Mouse (Mus musculus): ENCODE results near the gene Commd6. TPM values are rescaled to one million over a fixed set of nuclear protein-coding genes. Genes with fewer than 3 reads are reported as not detected.
A peak's percentile ranks its signal among the peaks of the same experiment; 100 is the strongest.

Gene Commd6
- polyA plus RNA-seq, 1 experiment: 38.7 TPM

DNA sequence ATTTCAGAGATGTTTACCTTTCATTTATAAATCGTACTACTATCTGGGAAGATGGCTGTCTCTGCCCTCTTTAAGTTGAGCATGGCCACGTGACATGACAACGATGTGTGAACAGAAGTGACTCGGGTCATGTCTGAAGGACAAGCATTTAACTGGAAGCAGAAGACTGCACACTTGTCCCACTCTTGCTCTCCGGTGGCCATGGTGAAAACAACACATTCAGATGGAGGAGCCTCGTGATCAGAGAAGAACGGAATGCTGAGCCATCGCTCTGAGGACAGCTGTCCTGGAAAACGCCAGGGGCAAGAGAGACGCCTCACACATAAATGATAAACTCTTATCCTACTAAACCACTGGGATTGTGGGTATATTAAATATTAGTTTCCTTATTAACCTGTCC, 29.8 kb downstream of the Commd6 start:
- H3K27me3 ChIP-seq (ENCODE audit: control insufficient read depth, insufficient read depth, insufficient read length): no peaks in the 10 kb centered on the region
- no peak overlapping the region for H3K4me3 ChIP-seq (ENCODE audit: insufficient read depth, poor library complexity, severe bottlenecking)
- H3K79me2 ChIP-seq (ENCODE audit: control insufficient read depth, insufficient read depth): peaks cover 6% of the 10 kb centered on the region
- H3K79me3 ChIP-seq (ENCODE audit: low read depth): no peaks in the 10 kb centered on the region
- no peak overlapping the region for H3ac ChIP-seq (ENCODE audit: control insufficient read depth, insufficient read length, low read depth)
- H3K36me3 ChIP-seq (ENCODE audit: control insufficient read depth, insufficient read depth): no peaks in the 10 kb centered on the region
- TF ChIP-seq FOSL1 (IDR thresholded peaks at IDR 0.05; ENCODE audit: insufficient read depth, low read length, poor library complexity, severe bottlenecking) (no peak), MYOD1 (IDR thresholded peaks at IDR 0.05; ENCODE audit: control insufficient read depth, insufficient read length, low read depth) (no peak), USF1 (IDR thresholded peaks at IDR 0.05; ENCODE audit: low read depth) (no peak), CTCF (IDR thresholded peaks at IDR 0.05; ENCODE audit: control insufficient read depth, insufficient read depth, insufficient read length) (no peak), MYOG (IDR thresholded peaks at IDR 0.05; ENCODE audit: control insufficient read depth, extremely low read depth, insufficient read length) (no peak), MAX (IDR thresholded peaks at IDR 0.05) (no peak), CEBPB (IDR thresholded peaks at IDR 0.05; ENCODE audit: low read depth) (no peak)

DNA sequence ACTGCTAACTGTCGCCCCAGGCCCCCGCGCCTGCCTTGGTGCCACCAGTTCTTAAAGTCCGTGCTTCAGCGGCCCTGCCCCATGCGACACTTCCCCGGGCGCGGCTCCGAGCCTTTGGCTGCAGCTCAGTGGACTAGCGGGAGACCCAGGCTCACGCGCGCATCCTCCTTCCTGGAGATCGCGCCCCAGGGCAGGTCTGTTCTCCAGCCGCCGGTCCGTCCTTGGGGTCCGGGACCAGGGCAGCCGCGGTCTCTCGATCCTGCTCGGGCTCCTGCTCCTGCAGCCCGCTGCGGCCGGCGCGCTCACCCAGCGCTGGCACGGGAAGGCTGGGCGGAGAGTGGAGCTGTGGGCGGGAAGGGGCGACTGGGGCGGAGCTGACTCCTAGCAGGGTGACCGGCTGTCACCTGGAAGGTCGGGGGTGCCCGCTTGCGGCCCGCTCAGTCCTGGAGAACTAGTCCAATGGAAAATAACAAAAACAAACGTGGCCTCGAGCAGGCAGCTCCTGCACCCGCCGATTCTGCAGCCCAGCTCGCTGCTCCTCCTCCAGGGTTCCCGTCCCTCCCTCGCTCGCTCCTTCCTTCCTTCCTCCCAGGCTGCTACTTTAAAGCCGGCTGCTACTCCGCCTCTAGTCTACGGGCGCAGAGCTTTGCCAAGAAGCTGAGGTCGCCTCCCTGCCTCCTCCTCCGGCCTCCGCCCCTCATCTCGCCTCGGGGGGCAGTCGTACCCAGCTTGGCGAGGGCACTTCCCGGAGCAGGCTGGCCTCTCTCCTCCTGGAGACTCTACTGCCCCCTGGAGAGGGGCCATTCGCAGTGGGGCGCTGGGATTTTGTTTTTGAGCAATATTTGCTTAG, 31.7 kb downstream of the Commd6 start, which contains the start of gene Tbc1d4:
Gene Tbc1d4, minus strand, starts transcription at position 673 of the 850 bp plus-strand sequence.
- peaks cover 6% of the 10 kb centered on the region for H3K79me2 ChIP-seq (ENCODE audit: control insufficient read depth, insufficient read depth)
- TF ChIP-seq CTCF (IDR thresholded peaks at IDR 0.05; ENCODE audit: control insufficient read depth, insufficient read depth, insufficient read length) (peak; percentile 84), FOSL1 (IDR thresholded peaks at IDR 0.05; ENCODE audit: insufficient read depth, low read length, poor library complexity, severe bottlenecking) (no peak)
- no peaks in the 10 kb centered on the region for H3K36me3 ChIP-seq (ENCODE audit: control insufficient read depth, insufficient read depth)
- no peaks in the 10 kb centered on the region for H3K27me3 ChIP-seq (ENCODE audit: control insufficient read depth, insufficient read depth, insufficient read length)
- peak within 1 kb of the TSS; percentile 51 for H3K4me3 ChIP-seq (ENCODE audit: insufficient read depth, poor library complexity, severe bottlenecking)
- peak within 1 kb of the TSS; percentile 69 for H3ac ChIP-seq (ENCODE audit: control insufficient read depth, insufficient read length, low read depth)
- no peaks in the 10 kb centered on the region for H3K79me3 ChIP-seq (ENCODE audit: low read depth)

DNA sequence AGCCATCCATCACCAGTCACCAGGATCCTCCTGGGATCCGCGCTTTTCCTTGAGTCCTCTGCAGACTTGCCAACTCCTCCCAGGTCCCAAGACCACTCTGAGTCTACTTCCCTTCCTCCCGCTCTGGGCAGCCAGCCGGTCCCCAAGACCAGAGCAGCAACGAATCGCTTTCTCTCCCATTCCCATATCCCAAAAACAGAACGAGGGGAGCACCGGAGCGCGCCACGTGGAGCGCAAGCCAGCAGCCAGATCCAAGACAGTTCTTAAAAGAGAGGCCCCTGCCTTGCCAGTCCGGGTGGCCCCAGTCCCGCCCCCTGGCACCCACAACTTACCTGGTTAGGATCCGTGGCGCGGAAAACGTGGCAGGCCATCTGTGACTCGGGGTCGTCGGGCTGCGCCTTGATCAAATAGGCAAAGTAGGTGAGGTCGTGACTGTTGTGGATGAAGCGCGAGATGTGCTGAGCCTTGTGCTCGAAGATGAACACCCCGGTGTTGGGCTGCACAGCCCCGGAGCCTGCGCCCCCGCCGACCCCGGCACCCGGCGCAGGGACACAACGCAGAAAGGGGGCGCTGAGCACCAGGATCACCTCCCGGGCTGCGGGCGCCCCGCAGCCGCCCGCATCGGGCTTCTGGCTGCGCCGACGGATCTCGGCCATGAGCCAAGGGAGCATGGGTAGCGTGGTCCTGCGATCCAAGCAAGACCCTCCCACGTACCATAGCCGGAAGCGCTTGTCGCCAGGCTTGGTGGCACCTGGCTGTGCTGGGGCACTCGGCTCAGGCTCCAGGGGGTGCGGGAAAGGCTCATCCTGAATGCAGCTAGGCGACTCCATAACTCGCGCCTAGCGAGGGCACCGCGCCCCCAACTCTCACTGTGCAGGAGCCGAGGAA, 32.6 kb downstream of the Commd6 start:
- Histone ChIP-seq H3K79me3 (ENCODE audit: low read depth) (no peaks in the 10 kb centered on the region), H3K27me3 (ENCODE audit: control insufficient read depth, insufficient read depth, insufficient read length) (no peaks in the 10 kb centered on the region), H3K4me3 (ENCODE audit: insufficient read depth, poor library complexity, severe bottlenecking) (peak overlapping the region; percentile 51), H3K79me2 (ENCODE audit: control insufficient read depth, insufficient read depth) (peaks cover 6% of the 10 kb centered on the region), H3ac (ENCODE audit: control insufficient read depth, insufficient read length, low read depth) (peak overlapping the region; percentile 69), H3K36me3 (ENCODE audit: control insufficient read depth, insufficient read depth) (no peaks in the 10 kb centered on the region)
- TF ChIP-seq MYOD1 (IDR thresholded peaks at IDR 0.05; ENCODE audit: control insufficient read depth, insufficient read length, low read depth) (no peak), CTCF (IDR thresholded peaks at IDR 0.05; ENCODE audit: control insufficient read depth, insufficient read depth, insufficient read length) (no peak), CEBPB (IDR thresholded peaks at IDR 0.05; ENCODE audit: low read depth) (no peak), MYOG (IDR thresholded peaks at IDR 0.05; ENCODE audit: control insufficient read depth, extremely low read depth, insufficient read length) (no peak), USF1 (IDR thresholded peaks at IDR 0.05; ENCODE audit: low read depth) (no peak), FOSL1 (IDR thresholded peaks at IDR 0.05; ENCODE audit: insufficient read depth, low read length, poor library complexity, severe bottlenecking) (no peak), MAX (IDR thresholded peaks at IDR 0.05) (no peak)

DNA sequence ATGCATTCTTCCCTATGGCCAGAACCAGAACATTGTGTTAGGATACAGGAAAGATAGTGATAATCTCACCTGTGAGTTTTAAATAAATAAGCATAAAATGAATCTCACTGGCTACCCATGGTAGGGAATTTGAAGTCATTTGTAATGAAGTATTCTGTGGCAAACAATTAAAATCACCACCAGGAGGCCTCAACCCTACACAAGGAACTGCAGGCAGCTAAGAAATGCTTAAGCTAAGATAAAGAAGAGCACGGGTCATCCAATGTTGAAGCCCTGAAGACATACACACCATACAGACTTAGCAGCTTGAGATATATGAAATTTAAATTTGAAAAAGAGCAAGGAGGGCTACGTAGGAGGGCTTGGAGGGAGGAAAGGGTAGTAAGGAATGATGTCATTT, 34.6 kb downstream of the Commd6 start:
- H3K79me2 ChIP-seq (ENCODE audit: control insufficient read depth, insufficient read depth): peaks cover 6% of the 10 kb centered on the region
- H3K27me3 ChIP-seq (ENCODE audit: control insufficient read depth, insufficient read depth, insufficient read length): no peaks in the 10 kb centered on the region
- H3ac ChIP-seq (ENCODE audit: control insufficient read depth, insufficient read length, low read depth): no peak overlapping the region
- no peak overlapping the region for H3K4me3 ChIP-seq (ENCODE audit: insufficient read depth, poor library complexity, severe bottlenecking)
- no peaks in the 10 kb centered on the region for H3K79me3 ChIP-seq (ENCODE audit: low read depth)
- H3K36me3 ChIP-seq (ENCODE audit: control insufficient read depth, insufficient read depth): no peaks in the 10 kb centered on the region
- no peak for TF ChIP-seq MYOD1 (IDR thresholded peaks at IDR 0.05; ENCODE audit: control insufficient read depth, insufficient read length, low read depth)
- TF ChIP-seq FOSL1 (IDR thresholded peaks at IDR 0.05; ENCODE audit: insufficient read depth, low read length, poor library complexity, severe bottlenecking): no peak
- TF ChIP-seq CTCF (IDR thresholded peaks at IDR 0.05; ENCODE audit: control insufficient read depth, insufficient read depth, insufficient read length): no peak

DNA sequence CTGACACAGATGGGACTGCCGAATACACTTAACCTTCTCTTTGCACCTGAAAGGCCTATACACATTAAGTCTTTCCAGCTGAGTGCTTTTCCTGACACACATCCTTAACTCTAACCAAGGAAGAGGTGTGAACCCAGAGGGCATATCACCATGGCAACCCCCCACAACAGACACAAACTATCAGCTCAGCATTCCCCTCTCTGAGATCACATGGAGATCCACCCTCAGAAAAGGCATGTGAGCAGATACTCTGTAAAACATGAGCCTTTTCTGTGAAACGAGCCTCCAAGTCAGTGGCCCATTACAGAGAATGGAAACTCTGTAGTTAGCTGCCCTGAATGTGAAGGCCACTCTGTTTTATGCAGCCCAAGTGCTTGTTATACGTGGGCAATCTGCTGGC, 37.6 kb downstream of the Commd6 start:
- H3ac ChIP-seq (ENCODE audit: control insufficient read depth, insufficient read length, low read depth): no peak overlapping the region
- H3K79me2 ChIP-seq (ENCODE audit: control insufficient read depth, insufficient read depth): peaks cover 6% of the 10 kb centered on the region
- no peak overlapping the region for H3K4me3 ChIP-seq (ENCODE audit: insufficient read depth, poor library complexity, severe bottlenecking)
- TF ChIP-seq CEBPB (IDR thresholded peaks at IDR 0.05; ENCODE audit: low read depth): no peak
- no peak for TF ChIP-seq MAX (IDR thresholded peaks at IDR 0.05)
- no peak for TF ChIP-seq MYOG (IDR thresholded peaks at IDR 0.05; ENCODE audit: control insufficient read depth, extremely low read depth, insufficient read length)
- no peak for TF ChIP-seq FOSL1 (IDR thresholded peaks at IDR 0.05; ENCODE audit: insufficient read depth, low read length, poor library complexity, severe bottlenecking)
- TF ChIP-seq MYOD1 (IDR thresholded peaks at IDR 0.05; ENCODE audit: control insufficient read depth, insufficient read length, low read depth): no peak
- TF ChIP-seq USF1 (IDR thresholded peaks at IDR 0.05; ENCODE audit: low read depth): no peak
- no peak for TF ChIP-seq CTCF (IDR thresholded peaks at IDR 0.05; ENCODE audit: control insufficient read depth, insufficient read depth, insufficient read length)
- no peaks in the 10 kb centered on the region for H3K27me3 ChIP-seq (ENCODE audit: control insufficient read depth, insufficient read depth, insufficient read length)
- no peaks in the 10 kb centered on the region for H3K36me3 ChIP-seq (ENCODE audit: control insufficient read depth, insufficient read depth)
- no peaks in the 10 kb centered on the region for H3K79me3 ChIP-seq (ENCODE audit: low read depth)

All from C2C12 (cell line).